Mouse (Mus musculus) lung, adult 2 months (tissue): ENCODE results near the gene Zbtb7b.

Experiments used
- CTCF ChIP-seq: fragments of 200-500 bp; IDR thresholded peaks from 2 replicates; pipeline ENCODE4 v1.5.1; 2011; ENCODE audit warnings: mild to moderate bottlenecking, low read length, control low read depth; ENCODE audit not compliant: insufficient read depth
- POLR2A ChIP-seq: fragments of 200-500 bp; IDR thresholded peaks from 2 replicates; pipeline ENCODE4 v1.6.1; 2011; ENCODE audit warnings: low read depth, mild to moderate bottlenecking, control low read depth, low read length, borderline replicate concordance; ENCODE audit errors: extremely low read depth

DNA sequence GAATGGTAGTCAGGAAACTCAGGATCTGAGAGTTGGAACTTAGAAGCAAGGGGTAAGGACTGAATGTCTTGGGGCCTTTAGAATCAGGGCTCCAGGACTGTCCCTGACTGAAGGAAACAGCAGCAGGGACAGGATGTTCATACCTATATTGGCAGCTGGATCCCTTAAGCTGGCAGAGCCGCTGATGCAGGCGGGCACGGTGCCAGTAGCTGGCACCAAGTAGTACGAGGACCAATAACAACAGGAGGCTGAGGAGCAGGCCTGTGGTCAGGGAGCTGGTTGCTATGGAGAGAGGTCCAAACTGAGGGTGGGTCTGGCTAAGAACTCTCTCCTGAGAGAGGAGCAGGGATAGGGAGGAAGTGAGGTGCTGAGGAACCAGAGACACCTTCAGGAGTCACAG lies 52.8 kb downstream of the Zbtb7b start:
- TF ChIP-seq POLR2A (no peak), CTCF (no peak)
